Mouse (Mus musculus) forebrain, embryonic 14.5 days (tissue): ENCODE data around the gene Arl14. TPM values are rescaled to one million over a fixed set of nuclear protein-coding genes. Genes with fewer than 3 reads are reported as not detected.
"Not testable (repeated sequence)": the region's sequence is repeated elsewhere in the genome, so short reads cannot be mapped to it uniquely, and the experiment has no call there.

Source experiments
- ATAC-seq: fragments of 200-750 bp; cut with Nextera tagmentation; 2 replicates; pipeline ENCODE4 v1.8.0; 2017; ENCODE audit warnings: mild to moderate bottlenecking, moderate library complexity
- DNase-seq: peaks from one replicate; pipeline ENCODE4 v3.0.0-alpha.2; 2015; ENCODE audit warnings: low spot score
- H3K27ac ChIP-seq: fragments of 300-500 bp; sonication (generic); 2 replicates; pipeline ENCODE4 v1.5.1; 2014; ENCODE audit warnings: low read depth, mild to moderate bottlenecking, control low read depth, low read length, moderate library complexity
- H3K27me3 ChIP-seq: fragments of 300-500 bp; sonication (generic); replicated peaks from 2 replicates; pipeline ENCODE4 v1.6.1; 2014; ENCODE audit warnings: low read length, control low read depth, mixed read lengths; ENCODE audit not compliant: control insufficient read depth, insufficient read depth
- H3K36me3 ChIP-seq: fragments of 300-500 bp; sonication (generic); 2 replicates; pipeline ENCODE4 v1.6.1; 2014; ENCODE audit warnings: low read length, control low read depth; ENCODE audit not compliant: control insufficient read depth, insufficient read depth
- H3K4me1 ChIP-seq: fragments of 300-500 bp; sonication (generic); 2 replicates; pipeline ENCODE4 v1.6.1; 2014; ENCODE audit warnings: antibody characterized with exemption, low read length, control low read depth; ENCODE audit not compliant: control insufficient read depth, insufficient read depth
- H3K4me2 ChIP-seq: fragments of 300-500 bp; sonication (generic); 2 replicates; pipeline ENCODE4 v1.6.1; 2014; ENCODE audit warnings: mild to moderate bottlenecking, control low read depth, low read length
- H3K4me3 ChIP-seq: fragments of 300-500 bp; sonication (generic); 2 replicates; pipeline ENCODE4 v1.5.1; 2014; ENCODE audit warnings: low read depth, low read length, control low read depth
- H3K9ac ChIP-seq: fragments of 300-500 bp; sonication (generic); 2 replicates; pipeline ENCODE4 v1.6.1; 2014; ENCODE audit warnings: mild to moderate bottlenecking, low read length, control low read depth, moderate library complexity
- H3K9me3 ChIP-seq: fragments of 300-500 bp; sonication (generic); replicated peaks from 2 replicates; pipeline ENCODE4 v1.6.1; 2016; ENCODE audit warnings: low read length, control low read depth, mixed read lengths; ENCODE audit not compliant: control insufficient read depth
- whole genome bisulfite sequencing: fragments of 180-500 bp; shearing (Covaris S2); extraction: QIAGEN DNeasy Blood & Tissue Kit; methylation state at CpG from one replicate; pipeline ENCODE4 v1.1.7; 2014; 5-methylcytosine and 5-hydroxymethylcytosine counted together
- polyA plus RNA-seq: library from polyadenylated mRNA; unstranded; fragments of >200 nt; fragmentation: Nextera tagmentation; extraction: Ambion mirVana; gene quantifications from 2 replicates; pipeline ENCODE4 v1.2.1, GENCODE M21; 2014

Gene Arl14
- polyA plus RNA-seq, 1 experiment from 2014 or later = not detected

- ATAC-seq = no peak
- Histone ChIP-seq H3K4me1 (no peaks in the 10 kb centered on the region), H3K27ac (no peak overlapping the region), H3K9me3 (no peaks in the 10 kb centered on the region), H3K4me2 (no peak overlapping the region), H3K27me3 (no peaks in the 10 kb centered on the region), H3K36me3 (no peaks in the 10 kb centered on the region), H3K4me3 (no peak overlapping the region), H3K9ac (no peak overlapping the region)
- DNase-seq = no peak
- 94% methylated on average over 1 of the region's 1 CpGs for WGBS
Measured at GRCm38 (mm10) chr3:69241020-69241419, 18.8 kb downstream of the Arl14 start.

DNA sequence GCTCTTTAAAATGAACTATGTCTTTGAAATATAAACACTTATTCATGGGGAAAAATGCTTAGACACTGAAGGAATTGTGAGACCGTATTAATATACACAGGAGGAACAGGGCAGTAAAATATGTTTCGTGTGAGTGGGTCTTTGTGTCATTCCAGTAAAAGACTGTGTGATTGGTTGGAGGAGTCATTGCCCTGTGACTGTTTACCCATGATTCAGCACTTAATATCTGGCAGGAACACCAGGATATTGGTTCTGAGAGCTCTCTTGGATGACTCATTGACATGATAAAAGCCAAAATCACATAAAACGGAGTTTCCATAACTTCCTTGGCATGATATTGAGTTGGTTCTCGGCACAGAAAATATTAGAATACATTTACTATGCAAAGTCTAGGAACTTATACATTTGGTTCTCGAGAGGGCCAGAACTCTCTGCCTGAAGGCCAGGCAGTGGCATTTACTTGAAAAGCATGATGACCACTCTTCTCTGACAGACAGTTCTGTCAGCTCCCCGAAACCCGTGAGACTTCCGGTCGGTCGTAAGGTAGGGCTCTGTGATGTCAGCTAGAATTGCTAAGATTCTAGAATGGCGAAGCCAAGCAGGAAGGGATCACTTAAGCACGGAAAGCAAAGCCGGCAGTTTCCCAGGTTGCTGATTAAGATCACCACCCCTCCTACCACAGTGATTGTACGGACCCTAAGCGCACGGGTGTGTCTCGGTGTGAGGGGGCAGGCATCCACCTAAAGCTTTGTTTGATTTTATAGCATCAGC is 31.1 kb downstream of the Arl14 start:
- no peak overlapping the region for H3K27ac ChIP-seq
- H3K9ac ChIP-seq = no peak overlapping the region
- H3K4me1 ChIP-seq = no peaks in the 10 kb centered on the region
- ATAC-seq = no peak
- H3K4me3 ChIP-seq = no peak overlapping the region
- H3K4me2 ChIP-seq = no peak overlapping the region
- WGBS = 93% methylated on average over 17 of the region's 17 CpGs
- no peaks in the 10 kb centered on the region for H3K36me3 ChIP-seq
- DNase-seq = no peak
- H3K9me3 ChIP-seq = no peaks in the 10 kb centered on the region
- no peaks in the 10 kb centered on the region for H3K27me3 ChIP-seq

- no peaks in the 10 kb centered on the region for H3K27me3 ChIP-seq
- H3K4me1 ChIP-seq = no peaks in the 10 kb centered on the region
- H3K9ac ChIP-seq = no peak overlapping the region
- ATAC-seq (no peak), DNase-seq (peak; percentile 46)
- no peak overlapping the region for H3K4me3 ChIP-seq
- 37% methylated on average over 7 of the region's 7 CpGs for whole genome bisulfite sequencing
- H3K4me2 ChIP-seq = no peak overlapping the region
- no peak overlapping the region for H3K27ac ChIP-seq
- no peaks in the 10 kb centered on the region for H3K36me3 ChIP-seq
- H3K9me3 ChIP-seq = no peaks in the 10 kb centered on the region
Measured at GRCm38 (mm10) chr3:69254676-69255075, 32.5 kb downstream of the Arl14 start.

GRCm38 (mm10) chr3:69257049-69257699 is 35.0 kb downstream of the Arl14 start:
- ATAC-seq (peak; percentile 80), DNase-seq (peak; percentile 92)
- no peaks in the 10 kb centered on the region for H3K9me3 ChIP-seq
- WGBS = 8% methylated on average over 2 of the region's 2 CpGs
- no peak overlapping the region for H3K27ac ChIP-seq
- H3K27me3 ChIP-seq = no peaks in the 10 kb centered on the region
- no peaks in the 10 kb centered on the region for H3K36me3 ChIP-seq
- H3K4me2 ChIP-seq = no peak overlapping the region
- H3K4me1 ChIP-seq = no peaks in the 10 kb centered on the region
- H3K4me3 ChIP-seq = no peak overlapping the region
- H3K9ac ChIP-seq = no peak overlapping the region

DNA sequence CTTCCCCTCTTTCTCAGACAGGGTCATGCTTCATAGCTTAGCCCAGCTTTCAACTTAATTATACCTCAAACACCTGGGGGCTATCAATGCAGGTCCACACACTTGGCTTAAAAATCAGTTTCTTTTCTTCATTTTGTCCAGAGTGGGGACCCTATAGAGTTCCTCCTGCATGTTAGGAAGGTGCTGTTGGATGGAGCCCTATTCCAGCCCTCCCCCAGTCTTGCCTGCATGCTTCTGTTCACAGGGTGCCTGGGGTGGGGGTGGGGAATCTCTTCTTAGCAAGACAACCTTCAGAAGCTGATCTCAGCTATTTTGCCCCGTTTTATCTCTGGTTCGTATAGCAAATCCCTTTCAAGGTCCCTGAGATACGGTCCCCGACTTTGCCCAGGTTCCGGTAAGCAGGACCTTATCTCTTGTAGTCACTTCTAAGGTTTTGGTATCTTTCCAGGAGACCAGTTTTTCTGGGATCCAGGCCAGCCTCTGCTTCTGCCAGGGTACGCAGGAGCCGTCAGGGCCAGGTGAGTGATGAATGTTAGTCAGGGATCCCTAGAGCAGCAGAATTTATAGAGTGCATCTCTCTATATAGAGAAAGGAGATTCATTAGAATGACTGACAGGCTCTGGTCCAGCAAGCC is 40.9 kb downstream of the Arl14 start:
- WGBS = 90% methylated on average over 7 of the region's 7 CpGs

GRCm38 (mm10) chr3:69264299-69264698 is 42.1 kb downstream of the Arl14 start:
- not testable (repeated sequence) for H3K9ac ChIP-seq, H3K36me3 ChIP-seq, H3K4me2 ChIP-seq, DNase-seq, H3K27me3 ChIP-seq, ATAC-seq, H3K4me1 ChIP-seq, H3K27ac ChIP-seq, H3K4me3 ChIP-seq, H3K9me3 ChIP-seq
- WGBS = 79% methylated on average over 2 of the region's 2 CpGs

More for the DNA sequence above, 40.9 kb downstream of the Arl14 start:
- H3K36me3 ChIP-seq = no peaks in the 10 kb centered on the region
- DNase-seq (no peak), ATAC-seq (no peak)
- no peaks in the 10 kb centered on the region for H3K4me1 ChIP-seq
- H3K9me3 ChIP-seq = no peaks in the 10 kb centered on the region
- H3K4me2 ChIP-seq = no peak overlapping the region
- no peak overlapping the region for H3K4me3 ChIP-seq
- no peak overlapping the region for H3K27ac ChIP-seq
- no peaks in the 10 kb centered on the region for H3K27me3 ChIP-seq
- no peak overlapping the region for H3K9ac ChIP-seq

DNA sequence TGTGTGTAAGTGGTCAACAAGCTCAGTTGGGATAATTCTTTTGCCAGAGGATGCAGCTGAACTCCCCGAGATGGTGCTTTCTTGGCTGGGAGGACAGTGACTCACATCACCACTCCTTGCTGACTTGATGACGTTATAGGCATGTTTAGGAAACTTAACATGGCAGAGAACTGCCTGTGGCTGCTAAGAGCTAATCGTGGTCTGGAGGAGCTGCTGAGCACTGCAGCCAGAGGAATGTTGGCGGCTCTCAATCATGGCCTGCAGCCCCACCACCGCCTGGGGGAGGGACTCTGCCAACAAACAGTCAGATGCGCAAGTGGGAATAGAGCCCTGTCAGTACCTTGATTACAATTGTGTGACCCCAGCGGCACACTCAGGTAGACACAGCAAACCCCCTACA is 49.6 kb downstream of the Arl14 start:
- no peak overlapping the region for H3K4me3 ChIP-seq
- no peak overlapping the region for H3K27ac ChIP-seq
- no peak overlapping the region for H3K4me2 ChIP-seq
- DNase-seq (no peak), ATAC-seq (no peak)
- peaks cover 13% of the 10 kb centered on the region for H3K4me1 ChIP-seq
- H3K27me3 ChIP-seq = no peaks in the 10 kb centered on the region
- WGBS = 75% methylated on average over 7 of the region's 7 CpGs
- no peaks in the 10 kb centered on the region for H3K36me3 ChIP-seq
- H3K9me3 ChIP-seq = no peaks in the 10 kb centered on the region
- no peak overlapping the region for H3K9ac ChIP-seq
